7 mouse cellular contexts compared by ENCODE assay signal in genomic region chr6:88731991-88732390, GRCm38 (mm10). TPM values are rescaled to one million over a fixed set of nuclear protein-coding genes. Genes with fewer than 3 reads are reported as not detected.
A peak's percentile ranks its signal among the peaks of the same experiment; 100 is the strongest.
DNase-seq lines count a peak whose midpoint lies in the region; ATAC-seq and TF ChIP-seq lines count a peak whose summit lies in the region.

No protein-coding gene starts in this region.

- no peaks in the 10 kb centered on the region for H3K9me3 ChIP-seq in neural tube, embryonic 15.5 days (replicated peaks)

- 87% methylated on average over 3 of the region's 3 CpGs for WGBS in neural tube, embryonic 15.5 days
- WGBS in kidney, adult 2 months: 32% methylated on average over 3 of the region's 3 CpGs
- 71% methylated on average over 3 of the region's 3 CpGs for WGBS in olfactory bulb, adult 2 months

- 0 out of 2 replicates have a peak overlapping the region, but pooled peaks have one; percentile 45 for H3K27ac ChIP-seq in neural tube, embryonic 15.5 days (replicated peaks)
- H3K27ac ChIP-seq in kidney, adult 2 months (ENCODE audit: insufficient read depth, low read depth, low read length): peak overlapping the region; percentile 81
- peak overlapping the region; percentile 3; the same call in 1 of the 2 replicates for H3K27ac ChIP-seq in olfactory bulb, adult 2 months (ENCODE audit: insufficient read depth, low read depth, low read length)

- no peak overlapping the region for H3K4me3 ChIP-seq in neural tube, embryonic 15.5 days (replicated peaks)
- no peak overlapping the region for H3K4me3 ChIP-seq in kidney, adult 2 months (ENCODE audit: insufficient read depth, low read depth, low read length)
- H3K4me3 ChIP-seq in olfactory bulb, adult 2 months (ENCODE audit: insufficient read depth, low read depth, low read length): no peak overlapping the region

- no peaks in the 10 kb centered on the region for H3K27me3 ChIP-seq in neural tube, embryonic 15.5 days (replicated peaks)
- no peaks in the 10 kb centered on the region for H3K27me3 ChIP-seq in kidney, adult 2 months (replicated peaks; ENCODE audit: control insufficient read depth, insufficient read depth, low read length)

- H3K4me1 ChIP-seq in neural tube, embryonic 15.5 days: peaks cover 40% of the 10 kb centered on the region
- peaks cover 34% of the 10 kb centered on the region for H3K4me1 ChIP-seq in kidney, adult 2 months (ENCODE audit: control insufficient read depth, insufficient read depth, low read length)
- H3K4me1 ChIP-seq in olfactory bulb, adult 2 months (ENCODE audit: control insufficient read depth, insufficient read depth, low read length): peaks cover 44% of the 10 kb centered on the region

- no peak for ATAC-seq in neural tube, embryonic 15.5 days (ENCODE audit: low FRiP score)

- no peak for TF ChIP-seq CTCF in kidney, adult 2 months (conservative IDR thresholded peaks at IDR 0.05; ENCODE audit: insufficient read depth, insufficient read length, low read depth, low read length)
- TF ChIP-seq CTCF in olfactory bulb, adult 2 months (IDR thresholded peaks at IDR 0.05; ENCODE audit: insufficient read depth, low read depth, low read length): no peak

- no peak for DNase-seq in neural tube, embryonic 10.5 days (ENCODE audit: extremely low spot score, low spot score)
- peak; percentile 90 for DNase-seq in cerebellum, adult 9-11 months
- DNase-seq in kidney, adult 2 months: peak; percentile 97
- no peak for DNase-seq in c-Kit-positive CD71-positive TER-119-positive erythroid progenitor cells, embryonic 14.5 days (ENCODE audit: low spot score)
- DNase-seq in frontal cortex, postnatal 36 days (ENCODE audit: low spot score in 2 of 2): no peak

- H3K4me2 ChIP-seq in neural tube, embryonic 15.5 days: no peak overlapping the region

- no peak for TF ChIP-seq POLR2A in kidney, adult 2 months (IDR thresholded peaks at IDR 0.05; ENCODE audit: low read depth, low read length)
- no peak for TF ChIP-seq POLR2A in olfactory bulb, adult 2 months (IDR thresholded peaks at IDR 0.05; ENCODE audit: insufficient read depth, low read depth, low read length)

- no peaks in the 10 kb centered on the region for H3K36me3 ChIP-seq in neural tube, embryonic 15.5 days
- H3K36me3 ChIP-seq in kidney, adult 2 months (ENCODE audit: control insufficient read depth, insufficient read depth, low read length): no peaks in the 10 kb centered on the region

- H3K9ac ChIP-seq in neural tube, embryonic 15.5 days (replicated peaks): no peak overlapping the region

RNA-seq across cellular contexts. Expression of gene Mgll, which starts 7.8 kb away (rescaled TPM):
- 72.1 and 74.7 TPM in 2 replicates for polyA plus RNA-seq in neural tube, embryonic 15.5 days (2015; fragmentation: Nextera tagmentation; extraction: Ambion mirVana)
- 152 and 159 TPM in 2 replicates for polyA plus RNA-seq in kidney, adult 2 months (2012; rRNA removed)
- polyA plus RNA-seq in olfactory bulb, adult 2 months (2012; ENCODE audit: insufficient read depth, insufficient read length, low replicate concordance, missing spikeins): not detected in 2 replicates

Comparison
In these comparisons a context has a peak if more than half of its experiments do, and no peak if none do; other contexts are left out.
1. H3K27ac ChIP-seq: peak in every context shown above with its lines; median percentile 81 in kidney, adult 2 months; 45 in neural tube, embryonic 15.5 days; 3 in olfactory bulb, adult 2 months.
2. DNase-seq: peak in cerebellum, adult 9-11 months (single experiment) and kidney, adult 2 months (single experiment); none in neural tube, embryonic 10.5 days (single experiment), c-Kit-positive CD71-positive TER-119-positive erythroid progenitor cells, embryonic 14.5 days (single experiment) and frontal cortex, postnatal 36 days (0 of 2).